Mouse (Mus musculus): Measurements from ENCODE around the gene Olfm2. TPM values are rescaled to one million over a fixed set of nuclear protein-coding genes. Genes with fewer than 3 reads are reported as not detected.
A peak's percentile ranks its signal among the peaks of the same experiment; 100 is the strongest.

Gene Olfm2
- total RNA-seq, 1 experiment: 2.2 TPM

DNA sequence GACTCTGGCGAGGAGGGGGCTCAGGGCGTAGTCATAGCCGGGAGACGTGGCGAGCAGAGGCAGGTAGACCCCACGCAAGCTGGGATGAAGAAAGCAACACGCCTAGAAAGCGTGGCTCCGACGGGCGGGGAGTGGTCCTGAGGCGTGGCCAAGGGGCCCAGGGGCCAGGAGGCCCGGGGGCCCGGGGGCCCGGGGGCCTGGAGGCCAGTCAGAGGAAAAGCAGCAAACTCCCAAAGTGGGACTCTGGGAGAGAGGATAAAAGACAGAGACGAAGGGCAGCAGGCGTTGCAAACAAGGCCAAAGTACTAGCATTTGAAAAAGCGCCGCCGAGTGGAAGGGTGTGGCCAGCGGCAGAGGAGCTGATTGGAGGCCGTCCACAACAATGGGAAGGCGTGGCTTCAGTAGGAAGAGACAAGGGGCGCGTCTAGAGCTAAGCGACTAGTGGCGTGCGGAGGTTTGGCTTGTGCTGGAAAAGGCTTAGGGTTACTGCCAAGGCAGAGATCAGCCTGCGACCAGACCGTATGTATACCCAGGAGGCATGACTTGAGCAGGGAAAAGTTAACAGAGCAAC, 103.2 kb downstream of the Olfm2 start:
- no peaks in the 10 kb centered on the region for H3K9me3 ChIP-seq (ENCODE audit: control insufficient read depth, insufficient read depth, low read depth, low read length)

DNA sequence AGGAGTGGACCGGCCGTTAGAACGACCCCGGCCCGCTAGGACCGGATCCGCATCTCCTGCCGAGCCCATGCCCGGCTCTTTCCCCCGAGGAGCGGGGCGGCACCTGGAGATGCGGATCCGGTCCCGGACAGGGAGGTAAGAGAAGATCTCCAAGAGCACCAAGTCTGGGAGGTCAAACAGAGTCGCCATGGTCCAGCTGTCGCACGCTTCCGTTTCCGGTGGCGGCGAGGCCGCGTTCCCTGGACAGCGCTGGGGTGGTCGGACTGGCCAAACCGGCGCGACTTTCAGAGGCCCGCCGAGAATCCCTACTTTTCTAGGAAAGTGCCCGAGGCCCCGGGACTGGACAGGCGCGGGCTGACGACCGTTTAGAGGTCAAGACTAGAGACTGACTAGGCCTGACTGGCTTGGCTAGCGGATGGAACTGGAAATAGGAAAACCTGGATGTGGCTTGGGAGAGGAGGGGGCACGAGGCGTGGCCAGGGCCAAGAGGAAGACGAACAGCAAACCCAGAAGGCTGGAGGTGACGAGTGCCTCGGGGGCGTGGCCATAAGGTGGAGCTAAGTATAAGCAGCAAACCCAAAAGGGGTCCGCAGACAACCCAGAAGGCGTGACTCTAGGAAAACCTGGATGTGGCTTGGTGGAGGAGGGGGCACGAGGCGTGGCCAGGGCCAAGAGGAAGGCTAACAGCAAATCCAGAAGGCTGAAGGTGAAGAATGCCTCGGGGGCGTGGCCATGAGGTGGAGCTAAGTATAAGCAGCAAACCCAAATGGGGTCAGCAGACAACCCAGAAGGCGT, 103.9 kb downstream of the Olfm2 start, which contains the start of gene Ubl5:
Gene Ubl5, plus strand, starts transcription at position 778 of the 795 bp plus-strand sequence.
- in situ Hi-C loops (cut with MboI; ENCODE audit: low sequenced_read_pairs in 2 of 2, unreplicated experiment in 2 of 2): loop anchor here in 1 of 2 experiments (25.0 kb wide), 1 partner anchor 180 kb away; the partner anchor contains the start of gene Zfp26
- Histone ChIP-seq H3K4me3 (ENCODE audit: insufficient read depth in 1 of 2, low read depth in 1 of 2, low read length in 2 of 2, poor library complexity in 1 of 2, severe bottlenecking in 1 of 2) (peak within 1 kb of the TSS; percentile 85 to 98), H3K9ac (ENCODE audit: insufficient read depth, low read depth, low read length, poor library complexity, severe bottlenecking) (peak within 1 kb of the TSS; percentile 68), H3K9me3 (ENCODE audit: control insufficient read depth, insufficient read depth, low read depth, low read length) (no peaks in the 10 kb centered on the region), H3K36me3 (ENCODE audit: control insufficient read depth, insufficient read depth, low read length, poor library complexity, severe bottlenecking) (peaks cover 2% of the 10 kb centered on the region; the same call in 1 of the 2 replicates), H3K27ac (ENCODE audit: insufficient read depth, low read depth, low read length, poor library complexity, severe bottlenecking) (peak within 1 kb of the TSS; percentile 69), H3K4me1 (ENCODE audit: control insufficient read depth in 2 of 2, insufficient read depth in 2 of 2, low read length in 2 of 2, poor library complexity in 1 of 2) (peaks cover 3 to 13% of the 10 kb centered on the region in 2 experiments; a peak in 1 of 4 replicates)
- DNase-seq (ENCODE audit: low read depth, low spot score): peak; percentile 99
- no peak for TF ChIP-seq ZNF384 (IDR thresholded peaks at IDR 0.05; ENCODE audit: low read depth, low read length)
- no peak for TF ChIP-seq MAFK (IDR thresholded peaks at IDR 0.05; ENCODE audit: insufficient read depth, low read depth, low read length)
- TF ChIP-seq ZC3H11A (IDR thresholded peaks at IDR 0.05; ENCODE audit: borderline replicate concordance, low read depth, low read length): no peak
- no peak for TF ChIP-seq HCFC1 (IDR thresholded peaks at IDR 0.05; ENCODE audit: borderline replicate concordance, insufficient read depth, low read length)
- no peak for TF ChIP-seq CHD2 (IDR thresholded peaks at IDR 0.05; ENCODE audit: low read depth, low read length)

More for the DNA sequence above, 103.2 kb downstream of the Olfm2 start:
- Histone ChIP-seq H3K36me3 (ENCODE audit: control insufficient read depth, insufficient read depth, low read length, poor library complexity, severe bottlenecking) (peaks cover 2% of the 10 kb centered on the region; the same call in 1 of the 2 replicates), H3K4me1 (ENCODE audit: control insufficient read depth in 2 of 2, insufficient read depth in 2 of 2, low read length in 2 of 2, poor library complexity in 1 of 2) (peaks cover 3 to 13% of the 10 kb centered on the region in 2 experiments; a peak in 1 of 4 replicates), H3K4me3 (ENCODE audit: insufficient read depth in 1 of 2, low read depth in 1 of 2, low read length in 2 of 2, poor library complexity in 1 of 2, severe bottlenecking in 1 of 2) (peak overlapping the region; percentile 85 to 98), H3K9ac (ENCODE audit: insufficient read depth, low read depth, low read length, poor library complexity, severe bottlenecking) (peak overlapping the region; percentile 68), H3K27ac (ENCODE audit: insufficient read depth, low read depth, low read length, poor library complexity, severe bottlenecking) (peak overlapping the region; percentile 69)
- TF ChIP-seq MAFK (IDR thresholded peaks at IDR 0.05; ENCODE audit: insufficient read depth, low read depth, low read length) (no peak), HCFC1 (IDR thresholded peaks at IDR 0.05; ENCODE audit: borderline replicate concordance, insufficient read depth, low read length) (no peak), CHD2 (IDR thresholded peaks at IDR 0.05; ENCODE audit: low read depth, low read length) (no peak), ZC3H11A (IDR thresholded peaks at IDR 0.05; ENCODE audit: borderline replicate concordance, low read depth, low read length) (no peak), ZNF384 (IDR thresholded peaks at IDR 0.05; ENCODE audit: low read depth, low read length) (no peak)
- in situ Hi-C loops (cut with MboI; ENCODE audit: low sequenced_read_pairs in 2 of 2, unreplicated experiment in 2 of 2): loop anchor here in 1 of 2 experiments (25.0 kb wide), 1 partner anchor 181 kb away; the partner anchor contains the start of gene Zfp26
- DNase-seq (ENCODE audit: low read depth, low spot score): peak; percentile 88

DNA sequence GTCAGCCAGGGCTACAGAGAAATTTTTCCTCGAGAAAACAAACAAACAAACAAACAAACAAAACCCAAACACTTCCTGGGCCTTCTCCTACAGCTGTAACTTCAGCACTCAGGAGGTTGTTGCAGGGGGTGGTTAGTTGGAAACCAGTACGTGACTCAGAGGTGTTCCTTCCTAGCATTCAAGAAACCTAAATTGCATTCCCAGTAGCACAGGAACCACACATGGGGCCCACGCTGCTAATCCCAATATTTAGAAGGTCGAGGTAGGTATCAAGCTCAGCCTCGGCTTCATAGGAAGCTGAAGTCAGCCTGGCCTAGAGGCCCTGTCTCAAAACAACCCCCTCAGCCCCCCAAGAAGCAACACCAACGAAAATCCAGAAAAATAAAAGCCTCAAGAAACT, 104.6 kb downstream of the Olfm2 start:
- no peaks in the 10 kb centered on the region for H3K9me3 ChIP-seq (ENCODE audit: control insufficient read depth, insufficient read depth, low read depth, low read length)
- peaks cover under 1% of the 10 kb centered on the region; the same call in 1 of the 2 replicates for H3K36me3 ChIP-seq (ENCODE audit: control insufficient read depth, insufficient read depth, low read length, poor library complexity, severe bottlenecking)
- TF ChIP-seq ZNF384 (IDR thresholded peaks at IDR 0.05; ENCODE audit: low read depth, low read length): no peak
- TF ChIP-seq HCFC1 (IDR thresholded peaks at IDR 0.05; ENCODE audit: borderline replicate concordance, insufficient read depth, low read length): no peak
- TF ChIP-seq ZC3H11A (IDR thresholded peaks at IDR 0.05; ENCODE audit: borderline replicate concordance, low read depth, low read length): no peak
- no peak for TF ChIP-seq CHD2 (IDR thresholded peaks at IDR 0.05; ENCODE audit: low read depth, low read length)
- TF ChIP-seq MAFK (IDR thresholded peaks at IDR 0.05; ENCODE audit: insufficient read depth, low read depth, low read length): no peak
- peaks cover 3 to 20% of the 10 kb centered on the region in 2 experiments; a peak in 1 of 4 replicates for H3K4me1 ChIP-seq (ENCODE audit: control insufficient read depth in 2 of 2, insufficient read depth in 2 of 2, low read length in 2 of 2, poor library complexity in 1 of 2)
- in situ Hi-C loops (cut with MboI; ENCODE audit: low sequenced_read_pairs in 2 of 2, unreplicated experiment in 2 of 2): loop anchor here in 1 of 2 experiments (25.0 kb wide), 1 partner anchor 179 kb away; the partner anchor contains the start of gene Zfp26
- DNase-seq (ENCODE audit: low read depth, low spot score): no peak
- no peak overlapping the region for H3K27ac ChIP-seq (ENCODE audit: insufficient read depth, low read depth, low read length, poor library complexity, severe bottlenecking)
- H3K9ac ChIP-seq (ENCODE audit: insufficient read depth, low read depth, low read length, poor library complexity, severe bottlenecking): no peak overlapping the region
- H3K4me3 ChIP-seq (ENCODE audit: insufficient read depth in 1 of 2, low read depth in 1 of 2, low read length in 2 of 2, poor library complexity in 1 of 2, severe bottlenecking in 1 of 2): peak overlapping the region; percentile 6 to 98; a peak in 3 of 4 replicates

- Histone ChIP-seq H3K27ac (ENCODE audit: insufficient read depth, low read depth, low read length, poor library complexity, severe bottlenecking) (no peak overlapping the region), H3K9me3 (ENCODE audit: control insufficient read depth, insufficient read depth, low read depth, low read length) (no peaks in the 10 kb centered on the region), H3K4me1 (ENCODE audit: control insufficient read depth in 2 of 2, insufficient read depth in 2 of 2, low read length in 2 of 2, poor library complexity in 1 of 2) (peaks cover 0 to 28% of the 10 kb centered on the region in 2 experiments; a peak in 2 of 4 replicates), H3K9ac (ENCODE audit: insufficient read depth, low read depth, low read length, poor library complexity, severe bottlenecking) (no peak overlapping the region), H3K4me3 (ENCODE audit: insufficient read depth in 1 of 2, low read depth in 1 of 2, low read length in 2 of 2, poor library complexity in 1 of 2, severe bottlenecking in 1 of 2) (no peak overlapping the region), H3K36me3 (ENCODE audit: control insufficient read depth, insufficient read depth, low read length, poor library complexity, severe bottlenecking) (no peaks in the 10 kb centered on the region; the same call in 1 of the 2 replicates)
- DNase-seq (ENCODE audit: low read depth, low spot score): no peak
- no peak for TF ChIP-seq MAFK (IDR thresholded peaks at IDR 0.05; ENCODE audit: insufficient read depth, low read depth, low read length)
- no peak for TF ChIP-seq ZNF384 (IDR thresholded peaks at IDR 0.05; ENCODE audit: low read depth, low read length)
- no peak for TF ChIP-seq CHD2 (IDR thresholded peaks at IDR 0.05; ENCODE audit: low read depth, low read length)
- TF ChIP-seq HCFC1 (IDR thresholded peaks at IDR 0.05; ENCODE audit: borderline replicate concordance, insufficient read depth, low read length): no peak
- no peak for TF ChIP-seq ZC3H11A (IDR thresholded peaks at IDR 0.05; ENCODE audit: borderline replicate concordance, low read depth, low read length)
- in situ Hi-C loops (cut with MboI; ENCODE audit: low sequenced_read_pairs in 2 of 2, unreplicated experiment in 2 of 2): loop anchor here in 1 of 2 experiments (25.0 kb wide), 1 partner anchor 177 kb away; the partner anchor contains the start of gene Zfp26
Measured at GRCm38 (mm10) chr9:20639486-20639885, 106.7 kb downstream of the Olfm2 start.

Measured in ES-E14 (cell line).